Mouse (Mus musculus) heart, embryonic 14.5 days (tissue): Measurements from ENCODE around the gene N4bp1. TPM values are rescaled to one million over a fixed set of nuclear protein-coding genes. Genes with fewer than 3 reads are reported as not detected.

Experiments used
- ATAC-seq: fragments of 200-750 bp; cut with Nextera tagmentation; 2 replicates; pipeline ENCODE4 v1.8.0; 2017; ENCODE audit warnings: low read depth, moderate TSS enrichment; ENCODE audit not compliant: insufficient number of reproducible peaks, insufficient read depth, low FRiP score
- H3K27ac ChIP-seq, 2 experiments: fragments of 200-500 bp in 1 of 2; fragments of 300-500 bp in 1 of 2; sonication (generic) in 1 of 2; replicated peaks in 1 of 2; 2 replicates each; pipeline ENCODE4 v1.5.1; 2012 to 2014; ENCODE audit warnings: low read depth in 2 of 2, low read length in 2 of 2, control low read depth in 1 of 2, mild to moderate bottlenecking in 1 of 2, mixed read lengths in 1 of 2; ENCODE audit not compliant: control insufficient read depth in 1 of 2, insufficient read depth in 1 of 2
- H3K27me3 ChIP-seq: fragments of 300-500 bp; sonication (generic); 2 replicates; pipeline ENCODE4 v1.6.1; 2014; ENCODE audit warnings: mild to moderate bottlenecking, low read length, control low read depth; ENCODE audit not compliant: control insufficient read depth, insufficient read depth
- H3K36me3 ChIP-seq: fragments of 300-500 bp; sonication (generic); 2 replicates; pipeline ENCODE4 v1.6.1; 2014; ENCODE audit warnings: mild to moderate bottlenecking, control low read depth, low read length, mixed read lengths; ENCODE audit not compliant: control insufficient read depth, insufficient read depth
- H3K4me1 ChIP-seq, 2 experiments: fragments of 200-500 bp in 1 of 2; fragments of 300-500 bp in 1 of 2; sonication (generic) in 1 of 2; 2 replicates each; pipeline ENCODE4 v1.6.1; 2012 to 2014; ENCODE audit warnings: low read length in 2 of 2, control low read depth in 1 of 2, mixed read lengths in 1 of 2; ENCODE audit not compliant: control insufficient read depth in 2 of 2, insufficient read depth in 2 of 2
- H3K4me2 ChIP-seq: fragments of 300-500 bp; sonication (generic); 2 replicates; pipeline ENCODE4 v1.6.1; 2014; ENCODE audit warnings: mild to moderate bottlenecking, low read length
- H3K4me3 ChIP-seq, 2 experiments: fragments of 200-500 bp in 1 of 2; fragments of 300-500 bp in 1 of 2; sonication (generic) in 1 of 2; 2 replicates each; pipeline ENCODE4 v1.5.1; 2012 to 2014; ENCODE audit warnings: low read length in 2 of 2, mild to moderate bottlenecking in 2 of 2, control low read depth in 1 of 2, low read depth in 1 of 2, moderate library complexity in 1 of 2; ENCODE audit not compliant: control insufficient read depth in 1 of 2, insufficient read depth in 1 of 2
- H3K9ac ChIP-seq: fragments of 300-500 bp; sonication (generic); 2 replicates; pipeline ENCODE4 v1.6.1; 2014; ENCODE audit warnings: mild to moderate bottlenecking, low read length
- H3K9me3 ChIP-seq: fragments of 300-500 bp; sonication (generic); 2 replicates; pipeline ENCODE4 v1.6.1; 2016; ENCODE audit warnings: low read length, control low read depth; ENCODE audit not compliant: control insufficient read depth
- WGBS: fragments of 180-500 bp; shearing (Covaris S2); extraction: QIAGEN DNeasy Blood & Tissue Kit; methylation state at CpG from one replicate; pipeline ENCODE4 v1.1.7; 2014; 5-methylcytosine and 5-hydroxymethylcytosine counted together
- polyA plus RNA-seq: library from polyadenylated mRNA; unstranded; fragments of >200 nt; fragmentation: Nextera tagmentation; extraction: Ambion mirVana; gene quantifications from 2 replicates; pipeline ENCODE4 v1.2.1, GENCODE M21; 2014

N4bp1 gene
- polyA plus RNA-seq, 1 experiment from 2014 or later = 8.5 TPM

DNA sequence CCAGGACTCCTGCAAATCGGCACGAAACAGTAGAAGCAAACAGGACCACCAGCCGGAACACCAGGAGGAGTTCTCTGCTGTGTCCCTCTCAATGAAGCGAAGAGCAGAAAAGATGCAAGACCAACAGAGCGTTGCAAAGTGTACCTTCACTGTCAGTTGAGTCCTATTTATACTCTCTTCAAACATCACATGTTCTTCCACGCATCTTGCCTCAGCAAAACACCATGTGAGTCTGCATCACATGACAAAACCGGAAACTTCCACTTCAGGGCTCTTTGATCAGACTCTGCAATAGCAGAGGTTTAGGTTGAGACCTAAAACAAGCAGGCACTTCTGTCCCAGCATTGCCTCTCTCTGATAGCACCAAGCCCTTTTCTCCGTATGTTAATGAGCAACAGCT, 26.1 kb upstream of the N4bp1 start:
- H3K4me1 ChIP-seq = no peaks in the 10 kb centered on the region
- H3K9me3 ChIP-seq = no peaks in the 10 kb centered on the region
- no peak overlapping the region for H3K4me3 ChIP-seq
- H3K9ac ChIP-seq = no peak overlapping the region
- 75% methylated on average over 8 of the region's 8 CpGs for WGBS
- no peaks in the 10 kb centered on the region for H3K36me3 ChIP-seq
- H3K27me3 ChIP-seq = no peaks in the 10 kb centered on the region
- H3K27ac ChIP-seq = no peak overlapping the region
- ATAC-seq = no peak
- no peak overlapping the region for H3K4me2 ChIP-seq

DNA sequence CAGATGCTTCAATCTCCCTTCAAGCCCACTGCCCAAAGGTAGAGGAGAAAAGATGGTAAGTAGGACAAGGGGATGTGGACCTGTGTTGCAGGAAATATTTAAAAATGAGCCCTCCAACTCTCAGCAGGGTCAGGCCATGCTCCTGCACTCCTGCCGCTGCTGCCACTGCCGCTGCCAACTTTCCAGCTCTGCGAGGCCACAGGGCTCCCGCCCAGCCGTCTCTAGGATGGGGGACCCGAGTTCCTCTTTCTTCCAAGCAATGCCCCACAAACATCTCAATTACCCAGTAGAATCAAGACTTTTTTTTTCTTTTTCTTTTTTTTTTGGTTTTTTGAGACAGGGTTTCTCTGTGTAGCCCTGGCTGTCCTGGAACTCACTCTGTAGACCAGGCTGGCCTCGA, 25.2 kb upstream of the N4bp1 start:
- Histone ChIP-seq H3K4me1 (no peaks in the 10 kb centered on the region), H3K4me3 (no peak overlapping the region), H3K27ac (no peak overlapping the region), H3K9ac (no peak overlapping the region), H3K36me3 (no peaks in the 10 kb centered on the region), H3K27me3 (no peaks in the 10 kb centered on the region), H3K9me3 (no peaks in the 10 kb centered on the region), H3K4me2 (no peak overlapping the region)
- ATAC-seq = no peak
- WGBS = 73% methylated on average over 6 of the region's 7 CpGs

DNA sequence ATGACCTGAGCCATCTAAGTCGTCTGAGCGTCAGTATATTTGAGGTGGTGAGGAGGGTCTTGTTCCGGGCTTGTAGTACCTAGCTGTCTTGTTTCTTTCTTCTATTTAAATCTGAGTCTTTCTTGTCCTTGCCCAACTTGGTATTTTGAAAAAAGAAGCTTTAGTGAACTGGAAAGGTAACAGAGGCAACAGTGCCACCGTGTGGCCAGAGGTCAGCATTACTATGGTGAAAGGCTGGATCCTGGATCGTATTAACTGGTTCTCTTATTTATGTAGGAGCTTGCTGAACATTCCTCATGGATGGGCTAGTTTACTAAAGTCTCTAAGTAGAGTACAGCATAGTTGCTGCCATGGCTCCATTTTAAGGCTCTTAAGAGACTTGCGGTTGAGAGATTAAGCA, 23.5 kb upstream of the N4bp1 start:
- Histone ChIP-seq H3K9me3 (no peaks in the 10 kb centered on the region), H3K27me3 (no peaks in the 10 kb centered on the region), H3K27ac (no peak overlapping the region), H3K36me3 (no peaks in the 10 kb centered on the region), H3K4me2 (no peak overlapping the region), H3K9ac (no peak overlapping the region), H3K4me1 (no peaks in the 10 kb centered on the region), H3K4me3 (no peak overlapping the region)
- WGBS = 14% methylated on average over 6 of the region's 6 CpGs
- no peak for ATAC-seq

DNA sequence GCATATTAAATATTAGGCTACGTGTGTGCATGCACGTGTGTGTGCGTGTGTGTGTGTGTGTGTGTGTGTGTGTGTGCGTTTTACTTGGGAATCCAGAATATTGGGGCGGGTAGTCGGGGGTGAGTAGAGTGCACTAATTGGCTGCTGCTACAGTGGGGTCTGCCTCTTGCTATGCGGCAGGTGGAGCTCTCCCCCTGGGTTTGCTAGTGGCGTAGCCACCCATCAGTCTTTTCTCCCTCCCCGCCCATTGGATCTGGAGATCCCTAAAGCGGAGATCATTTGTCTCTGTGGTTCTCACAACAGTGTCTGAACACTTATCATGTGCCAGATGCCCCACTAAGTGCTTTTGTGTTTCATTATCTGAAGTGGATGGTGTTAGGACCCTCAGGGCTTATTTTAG, 19.9 kb upstream of the N4bp1 start:
- no peak overlapping the region for H3K9ac ChIP-seq
- ATAC-seq = no peak
- no peaks in the 10 kb centered on the region for H3K27me3 ChIP-seq
- H3K9me3 ChIP-seq = no peaks in the 10 kb centered on the region
- no peak overlapping the region for H3K27ac ChIP-seq
- no peak overlapping the region for H3K4me2 ChIP-seq
- no peaks in the 10 kb centered on the region for H3K36me3 ChIP-seq
- no peak overlapping the region for H3K4me3 ChIP-seq
- 56% methylated on average over 10 of the region's 10 CpGs for WGBS
- peaks cover 0 to 2% of the 10 kb centered on the region in 2 experiments; a peak in 1 of 4 replicates for H3K4me1 ChIP-seq

DNA sequence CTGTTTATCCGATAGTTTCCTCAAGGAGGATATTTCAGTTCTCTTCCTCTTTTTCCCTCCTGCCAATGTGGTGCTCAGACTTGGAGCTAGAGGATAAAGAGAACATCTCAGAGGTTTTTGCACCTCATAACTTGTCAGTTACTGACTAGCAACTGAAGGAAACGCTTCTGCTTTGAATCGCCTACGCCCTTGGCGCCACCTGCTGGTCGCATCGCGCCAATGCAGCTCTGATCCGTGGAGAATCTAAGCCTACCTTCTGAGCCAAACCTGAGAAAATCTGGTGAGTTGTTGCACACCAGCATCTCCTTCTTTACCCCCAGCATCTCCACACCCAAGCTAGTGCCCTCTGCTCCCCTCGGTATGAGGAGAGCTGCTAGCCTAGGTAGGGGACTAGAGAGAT, 18.0 kb upstream of the N4bp1 start:
- H3K27ac ChIP-seq = no peak overlapping the region
- WGBS = 5% methylated on average over 10 of the region's 10 CpGs

GRCm38 (mm10) chr8:86902656-86903055, 17.6 kb upstream of the N4bp1 start:
- H3K4me3 ChIP-seq = no peak overlapping the region
- no peak overlapping the region for H3K9ac ChIP-seq
- no peaks in the 10 kb centered on the region for H3K9me3 ChIP-seq
- WGBS = 74% methylated on average over 8 of the region's 8 CpGs
- H3K27ac ChIP-seq = 0 out of 4 replicates have a peak overlapping the region, but pooled peaks of 1 of the 2 experiments have one; percentile 28
- no peak for ATAC-seq
- peaks cover 0 to 2% of the 10 kb centered on the region in 2 experiments; a peak in 2 of 4 replicates for H3K4me1 ChIP-seq
- H3K27me3 ChIP-seq = no peaks in the 10 kb centered on the region
- H3K4me2 ChIP-seq = no peak overlapping the region
- H3K36me3 ChIP-seq = no peaks in the 10 kb centered on the region

More for the DNA sequence above, 18.0 kb upstream of the N4bp1 start:
- Histone ChIP-seq H3K27me3 (no peaks in the 10 kb centered on the region), H3K9ac (no peak overlapping the region), H3K4me3 (no peak overlapping the region), H3K9me3 (no peaks in the 10 kb centered on the region), H3K4me1 (peaks cover 0 to 2% of the 10 kb centered on the region in 2 experiments; a peak in 1 of 4 replicates), H3K36me3 (no peaks in the 10 kb centered on the region), H3K4me2 (no peak overlapping the region)
- ATAC-seq = no peak

- no peaks in the 10 kb centered on the region for H3K36me3 ChIP-seq
- H3K27me3 ChIP-seq = no peaks in the 10 kb centered on the region
- H3K4me3 ChIP-seq = no peak overlapping the region
- peaks cover 0 to 2% of the 10 kb centered on the region in 2 experiments; a peak in 2 of 4 replicates for H3K4me1 ChIP-seq
- peak overlapping the region; percentile 54 to 57 for H3K27ac ChIP-seq
- no peaks in the 10 kb centered on the region for H3K9me3 ChIP-seq
- WGBS = 52% methylated on average over 5 of the region's 5 CpGs
- H3K4me2 ChIP-seq = no peak overlapping the region
- peak; percentile 55 for ATAC-seq
- H3K9ac ChIP-seq = no peak overlapping the region
These were observed 16.9 kb upstream of the N4bp1 start for GRCm38 (mm10) chr8:86901972-86902371.

GRCm38 (mm10) chr8:86897726-86898419, 12.8 kb upstream of the N4bp1 start:
- WGBS = 34% methylated on average over 7 of the region's 7 CpGs
- no peaks in the 10 kb centered on the region for H3K36me3 ChIP-seq
- ATAC-seq = no peak
- no peak overlapping the region for H3K4me2 ChIP-seq
- no peak overlapping the region for H3K4me3 ChIP-seq
- no peak overlapping the region for H3K27ac ChIP-seq
- H3K9me3 ChIP-seq = no peaks in the 10 kb centered on the region
- no peak overlapping the region for H3K9ac ChIP-seq
- peaks cover 0 to 2% of the 10 kb centered on the region in 2 experiments; a peak in 2 of 4 replicates for H3K4me1 ChIP-seq
- no peaks in the 10 kb centered on the region for H3K27me3 ChIP-seq
